Mouse (Mus musculus): ENCODE data around the gene Top3a.
"Not testable (repeated sequence)": the region's sequence is repeated elsewhere in the genome, so short reads cannot be mapped to it uniquely, and the experiment has no call there.

Top3a gene

GRCm38 (mm10) chr11:60776829-60777740 is at the start of gene Top3a, which contains the start of gene Smcr8:
Top3a (minus strand) TSS chr11:60777365.
Smcr8 (plus strand) TSS chr11:60777524.
- peak; percentile 99 for DNase-seq

- no peak for DNase-seq
These were observed 49.5 kb upstream of the Top3a start for GRCm38 (mm10) chr11:60826700-60827099.

- DNase-seq: no peak
These were observed 48.0 kb upstream of the Top3a start for GRCm38 (mm10) chr11:60825191-60825590.

DNA sequence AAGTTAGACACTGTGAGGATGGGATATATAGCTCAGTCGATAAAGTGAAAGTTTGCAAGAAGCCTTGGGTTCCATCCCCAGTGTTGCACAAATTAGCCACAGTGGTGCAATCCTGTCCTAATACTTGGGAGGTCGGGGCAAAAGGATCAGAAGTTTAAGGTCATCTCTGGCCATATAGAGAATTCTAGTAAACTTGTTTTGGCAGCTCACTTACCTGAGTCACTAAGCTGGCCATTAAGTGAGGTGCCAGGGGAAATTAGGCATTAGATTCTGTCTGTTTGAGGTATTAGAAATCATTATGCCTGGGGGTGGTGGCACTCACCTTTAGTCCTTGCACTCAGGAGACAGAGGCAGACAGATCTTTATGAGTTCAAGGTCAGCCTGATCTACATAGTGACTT is 46.6 kb upstream of the Top3a start:
- no peak for DNase-seq

DNA sequence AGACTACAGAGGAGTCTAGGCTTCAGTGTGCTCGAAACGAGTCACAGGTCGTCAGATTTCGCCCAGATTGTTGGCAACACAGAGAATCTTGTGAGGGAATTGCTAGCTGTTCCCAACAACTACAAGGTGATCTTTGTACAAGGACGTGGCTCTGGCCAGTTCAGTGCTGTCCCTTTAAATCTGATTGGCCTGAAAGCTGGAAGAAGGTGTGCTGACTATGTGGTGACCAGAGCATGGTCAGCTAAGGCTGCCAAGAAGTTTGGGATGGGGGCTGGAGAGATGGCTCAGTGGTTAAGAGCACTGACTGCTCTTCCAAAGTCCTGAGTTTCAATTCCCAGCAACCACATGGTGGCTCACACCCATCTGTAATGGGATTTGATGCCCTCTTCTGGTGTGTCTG is 39.2 kb upstream of the Top3a start:
- DNase-seq: no peak

GRCm38 (mm10) chr11:60811618-60812017 is 34.5 kb upstream of the Top3a start, which contains the start of gene Shmt1:
Shmt1 (minus strand) TSS chr11:60811718.
- not testable (repeated sequence) for DNase-seq

- DNase-seq: peak; percentile 100
These were observed 33.9 kb upstream of the Top3a start for GRCm38 (mm10) chr11:60811054-60811460.

DNA sequence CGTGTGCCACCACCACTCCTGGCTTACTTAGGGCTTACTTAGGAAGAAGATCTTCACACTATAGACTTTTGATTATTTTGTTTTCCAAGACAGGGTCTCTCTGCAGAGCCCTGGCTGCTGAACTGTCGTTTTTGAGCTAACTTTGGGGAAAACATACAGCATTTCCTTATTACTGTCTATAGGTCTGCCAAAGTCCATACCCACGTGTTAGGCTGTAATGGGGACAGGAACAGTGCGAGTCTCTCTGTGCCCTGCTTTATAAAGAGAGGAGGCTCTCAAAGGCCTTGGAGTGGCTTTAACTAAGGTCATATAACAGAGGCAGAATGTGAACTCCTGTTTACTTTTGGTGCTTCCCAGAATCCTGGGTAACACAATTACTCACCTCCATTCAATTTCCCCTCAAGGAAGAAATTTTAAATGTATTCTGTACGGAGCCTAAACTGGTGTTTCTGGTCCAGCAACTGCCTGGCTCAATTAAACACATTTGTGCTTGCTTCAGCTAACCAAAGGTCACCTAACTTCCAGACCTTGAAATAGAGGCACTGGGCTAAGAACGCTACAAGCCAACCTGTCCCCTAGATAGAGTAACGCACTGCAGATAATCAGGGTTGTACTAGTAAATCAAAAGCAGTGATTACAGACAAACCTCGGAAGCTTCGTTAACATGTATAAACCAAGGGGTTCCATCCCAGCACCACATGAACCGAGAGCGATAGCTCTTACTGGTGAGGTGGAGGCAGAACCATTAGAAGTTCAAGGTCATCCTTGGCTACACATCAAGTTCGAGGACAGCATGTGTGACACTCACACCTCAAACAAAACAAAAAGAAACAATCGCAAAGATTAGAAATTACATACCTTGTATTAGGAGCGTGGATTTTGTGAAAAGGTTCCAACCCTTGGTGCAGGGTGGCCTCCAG is 33.1 kb upstream of the Top3a start:
- no peak for DNase-seq

GRCm38 (mm10) chr11:60809546-60809945 is 32.4 kb upstream of the Top3a start:
- DNase-seq: no peak

GRCm38 (mm10) chr11:60808286-60809070 is 31.3 kb upstream of the Top3a start:
- DNase-seq: peak; percentile 93

GRCm38 (mm10) chr11:60800892-60801291 is 23.7 kb upstream of the Top3a start:
- DNase-seq: no peak

DNA sequence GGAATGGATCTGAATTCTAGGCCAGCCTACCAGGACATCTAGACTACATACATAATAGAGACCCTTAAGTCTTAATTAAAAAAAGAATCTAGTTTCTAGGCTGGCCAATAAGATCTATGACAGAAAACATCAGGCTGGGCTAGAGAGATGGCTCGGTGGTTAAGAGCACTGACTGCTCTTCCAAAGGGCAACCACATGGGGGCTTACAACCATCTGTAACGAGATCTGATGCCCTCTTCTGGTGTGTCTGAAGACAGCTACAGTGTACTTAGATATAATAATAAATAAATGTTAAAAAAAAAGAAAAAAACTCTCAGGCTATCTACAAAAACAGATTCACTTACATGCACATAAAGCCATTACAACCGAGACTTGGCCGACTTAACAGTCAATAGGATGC is 22.8 kb upstream of the Top3a start:
- no peak for DNase-seq

- DNase-seq: no peak
These were observed 19.2 kb upstream of the Top3a start for GRCm38 (mm10) chr11:60796342-60796741.

- DNase-seq: peak; percentile 68
These were observed 13.3 kb upstream of the Top3a start for GRCm38 (mm10) chr11:60790472-60790871.

GRCm38 (mm10) chr11:60787595-60787994 is 10.4 kb upstream of the Top3a start:
- DNase-seq: peak; percentile 98

DNA sequence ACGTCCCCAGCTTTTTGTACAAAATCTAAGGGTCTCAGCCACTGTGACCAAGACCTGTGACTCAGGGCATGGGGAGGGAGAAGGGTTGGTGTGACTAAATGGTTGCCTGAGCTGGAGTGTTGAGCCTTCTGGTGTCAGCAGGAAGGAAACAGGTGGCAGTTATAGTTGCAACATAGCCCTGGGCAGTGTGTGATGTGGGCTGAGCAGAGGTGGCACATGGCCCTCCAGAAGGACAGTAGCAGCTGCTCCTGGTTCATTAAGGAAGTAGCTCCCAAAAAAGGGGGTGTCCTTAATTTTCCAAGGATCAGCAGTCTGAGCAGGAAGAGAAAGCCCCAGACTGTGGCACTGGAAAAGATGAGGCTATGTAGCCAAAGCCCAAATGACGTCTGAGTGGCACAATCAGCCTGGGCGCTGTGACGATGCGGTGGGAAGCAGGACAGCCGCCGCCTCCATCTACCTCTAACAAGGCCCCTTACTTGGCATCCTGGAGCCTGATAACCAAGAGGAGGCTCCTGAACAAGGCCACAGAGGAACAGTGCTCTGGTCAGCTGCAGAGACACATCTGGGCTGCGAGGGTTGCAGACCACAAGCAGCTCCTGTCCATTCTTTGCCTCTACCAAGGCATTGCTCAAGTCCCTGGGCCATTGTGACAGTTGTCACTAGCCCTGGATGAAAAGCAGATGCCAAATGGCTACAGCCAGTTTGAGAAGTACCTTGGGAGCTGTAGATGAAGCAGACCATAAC is 7.2 kb upstream of the Top3a start:
- no peak for DNase-seq

- DNase-seq: peak; percentile 90
These were observed 2.6 kb upstream of the Top3a start for GRCm38 (mm10) chr11:60779673-60780189.

GRCm38 (mm10) chr11:60777801-60778370 is 721 bp upstream of the Top3a start:
- DNase-seq: peak; percentile 91

- no peak for DNase-seq
These were observed 897 bp downstream of the Top3a start for GRCm38 (mm10) chr11:60776107-60776828.

DNA sequence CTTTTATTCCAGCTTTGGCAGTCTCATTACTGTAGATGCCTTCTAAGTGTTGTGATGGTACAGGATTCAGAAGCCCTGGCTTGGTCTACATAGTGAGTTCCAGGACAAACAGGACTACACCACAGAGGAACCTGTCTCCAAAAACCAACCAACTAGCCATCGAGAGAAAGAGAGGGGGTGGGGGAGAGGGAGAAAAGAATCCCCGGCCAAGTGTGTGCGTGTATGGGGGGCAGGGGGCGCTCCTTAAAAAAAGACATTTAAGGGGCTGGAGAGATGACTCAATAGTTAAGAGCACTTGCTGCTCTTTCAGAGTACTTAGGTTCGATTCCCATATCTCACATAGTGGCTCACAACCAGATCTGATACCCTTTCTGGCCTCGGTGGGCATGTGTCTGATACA is 1.6 kb downstream of the Top3a start:
- no peak for DNase-seq

DNA sequence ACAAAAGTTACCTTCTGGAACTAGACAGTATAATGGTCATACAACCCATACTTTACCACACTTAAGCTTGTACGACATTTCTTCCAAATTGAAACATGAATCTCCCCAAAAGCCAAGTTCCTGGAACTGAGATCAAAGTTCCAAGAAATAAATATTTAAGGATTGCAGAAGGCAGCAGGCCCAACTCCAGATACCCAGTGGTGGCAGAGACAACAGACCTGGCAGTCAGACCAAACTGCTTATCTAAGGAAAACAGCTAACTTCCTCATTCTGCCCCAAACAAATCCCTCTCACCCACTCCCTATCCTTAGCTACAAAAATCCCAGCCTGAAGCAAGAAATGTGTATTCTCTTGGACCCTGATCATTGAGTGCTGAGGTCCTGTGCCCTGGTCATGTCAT is 2.3 kb downstream of the Top3a start:
- DNase-seq: no peak

Data from heart, adult 11 months (tissue).